Mouse (Mus musculus): ENCODE measurements around the gene Gm28845. TPM values are rescaled to one million over a fixed set of nuclear protein-coding genes. Genes with fewer than 3 reads are reported as not detected.

The Gm28845 gene
- total RNA-seq (2023), result not detected

DNA sequence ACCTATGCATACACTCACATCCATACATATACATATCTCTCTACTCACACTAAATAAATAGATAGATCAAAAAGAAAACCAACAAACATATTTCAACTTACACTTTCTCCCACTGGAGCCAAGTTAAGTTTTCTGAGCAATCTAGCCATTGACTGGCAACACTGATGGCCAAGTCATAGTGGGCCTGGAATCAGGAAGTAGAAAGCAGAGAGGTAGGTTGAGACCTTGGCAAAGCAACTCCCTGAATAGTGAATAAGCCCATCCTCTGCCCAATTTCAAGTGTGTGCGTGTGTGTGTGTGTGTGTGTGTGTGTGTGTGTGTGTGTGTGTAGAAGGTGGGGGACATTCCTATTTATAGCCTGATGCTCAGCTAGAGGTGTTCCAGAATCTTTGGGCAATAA is at the start of gene Gm28845:
Gene Gm28845, minus strand, starts transcription at position 121 of the 400 bp plus-strand sequence.

DNA sequence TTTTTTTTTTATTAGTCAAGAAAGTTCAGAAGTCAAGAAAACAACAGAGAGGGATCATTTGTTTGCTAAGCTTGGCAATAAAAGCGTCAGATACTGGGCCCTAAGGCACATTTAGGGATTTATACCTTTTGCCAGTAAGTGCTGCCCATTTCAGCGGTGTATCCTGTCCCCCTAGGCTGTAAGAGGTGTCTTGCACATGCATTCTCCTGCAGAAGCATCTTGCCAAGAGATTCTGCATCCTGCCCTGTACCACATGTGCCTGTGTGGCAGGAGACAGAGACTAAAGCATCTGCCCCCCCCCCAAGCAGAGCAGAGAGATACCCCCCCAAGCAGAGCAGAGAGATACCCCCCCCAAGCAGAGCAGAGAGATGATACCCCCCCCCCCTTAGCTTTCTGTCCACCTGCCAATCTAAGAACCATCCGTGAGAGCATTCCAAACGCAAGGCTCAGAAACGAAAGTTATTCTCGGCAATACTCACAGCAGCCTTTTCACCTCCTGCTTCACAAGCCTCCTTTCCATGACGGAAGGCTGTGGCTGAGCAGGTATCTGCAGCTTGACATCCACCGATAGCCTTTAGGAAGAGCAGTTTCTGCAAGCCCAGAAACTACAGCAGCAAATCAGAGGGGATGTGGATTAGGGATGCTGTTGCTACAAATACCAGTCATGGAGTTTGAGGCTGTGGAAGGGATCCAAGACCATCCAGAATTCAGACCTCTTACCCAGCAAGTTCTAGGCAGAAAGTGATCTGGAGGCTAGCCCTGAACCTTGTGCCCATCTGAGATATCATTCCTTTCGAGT is 3.4 kb upstream of the Gm28845 start, which contains the start of gene D630023F18Rik:
Gene D630023F18Rik, minus strand, starts transcription at position 641 of the 799 bp plus-strand sequence.

DNA sequence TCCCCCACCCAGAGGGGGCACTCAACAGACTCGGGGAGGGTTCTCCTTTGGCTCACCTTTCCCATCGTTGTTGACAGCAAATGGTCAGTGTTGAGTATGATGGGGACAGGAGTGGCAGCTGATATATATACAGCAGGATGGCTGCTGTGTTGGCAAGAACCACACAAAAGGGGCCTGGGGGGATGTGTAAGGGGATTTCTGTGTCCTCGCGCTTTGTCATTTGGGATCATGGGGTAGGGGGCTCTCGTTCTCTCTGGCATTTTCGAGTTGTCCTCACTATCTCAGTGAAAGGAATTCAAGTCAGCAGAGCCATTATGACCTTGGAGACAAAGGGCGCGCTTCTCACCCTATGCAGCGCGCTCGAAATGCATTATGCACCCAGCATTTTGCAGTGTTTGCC is 16.1 kb downstream of the Gm28845 start, which contains the start of gene Cryga:
Gene Cryga, minus strand, starts transcription at position 101 of the 400 bp plus-strand sequence.

DNA sequence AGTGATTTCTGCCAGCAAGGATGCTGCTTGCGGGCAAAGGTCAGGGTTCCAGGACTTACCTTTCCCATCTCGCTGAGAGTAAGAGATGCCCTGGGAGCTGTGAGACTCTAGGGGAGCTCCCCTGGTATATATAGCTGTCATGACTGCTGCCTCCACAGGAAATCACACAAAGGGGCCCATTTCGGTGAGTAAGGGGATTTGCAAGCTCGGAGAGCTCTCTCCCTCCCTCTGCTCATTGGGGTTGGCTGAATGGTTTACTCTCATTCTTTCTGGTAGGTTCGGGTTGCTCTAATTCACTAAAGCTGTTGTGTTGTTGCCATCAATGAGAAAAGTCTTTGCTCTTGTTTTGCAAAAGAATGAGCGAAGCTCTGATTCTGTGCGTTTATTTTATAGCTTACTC is 37.2 kb downstream of the Gm28845 start, which contains the start of gene Crygb:
Gene Crygb, minus strand, starts transcription at position 101 of the 400 bp plus-strand sequence.

DNA sequence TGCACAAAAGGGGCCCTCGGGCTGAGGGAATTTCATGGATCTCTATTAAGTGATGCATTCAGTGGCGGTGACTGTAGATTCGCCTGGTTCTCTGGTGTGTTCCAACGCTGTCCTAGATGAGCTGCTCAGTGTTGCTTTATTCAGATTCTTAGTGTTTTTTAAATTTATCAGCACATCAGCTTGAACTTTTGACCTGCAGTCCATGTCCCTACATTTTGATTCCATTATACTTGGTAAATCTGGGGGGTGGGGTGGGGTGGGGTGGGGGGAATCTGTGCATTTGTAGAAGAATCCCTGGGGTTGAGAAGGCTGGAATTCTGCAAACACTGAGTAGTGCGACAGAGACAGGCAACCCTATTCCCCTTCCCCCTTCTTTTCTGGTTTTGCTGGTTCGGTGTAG is 45.8 kb downstream of the Gm28845 start, which contains the start of gene Crygc:
Gene Crygc, minus strand, starts transcription at position 101 of the 400 bp plus-strand sequence.

DNA sequence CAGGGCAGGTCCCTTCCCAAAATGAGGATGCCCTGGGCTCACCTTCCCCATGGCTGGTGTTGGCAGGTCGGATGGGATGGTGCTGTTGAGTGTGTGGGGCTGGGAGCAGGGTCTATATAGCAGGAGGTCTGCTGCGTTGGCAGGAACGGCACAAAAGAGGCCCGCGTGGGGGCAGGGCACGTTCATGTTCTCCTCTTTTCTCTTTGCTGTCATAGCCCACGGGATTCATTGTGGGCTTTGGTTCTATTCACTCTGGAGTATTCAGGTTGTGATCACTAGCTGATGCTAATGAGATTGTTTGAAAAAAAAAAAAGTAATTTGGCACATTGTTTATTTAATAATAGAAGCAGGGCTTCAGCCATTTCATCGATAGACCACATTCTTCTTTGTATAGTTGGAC is 56.0 kb downstream of the Gm28845 start, which contains the start of gene Crygd:
Gene Crygd, minus strand, starts transcription at position 101 of the 400 bp plus-strand sequence.

DNA sequence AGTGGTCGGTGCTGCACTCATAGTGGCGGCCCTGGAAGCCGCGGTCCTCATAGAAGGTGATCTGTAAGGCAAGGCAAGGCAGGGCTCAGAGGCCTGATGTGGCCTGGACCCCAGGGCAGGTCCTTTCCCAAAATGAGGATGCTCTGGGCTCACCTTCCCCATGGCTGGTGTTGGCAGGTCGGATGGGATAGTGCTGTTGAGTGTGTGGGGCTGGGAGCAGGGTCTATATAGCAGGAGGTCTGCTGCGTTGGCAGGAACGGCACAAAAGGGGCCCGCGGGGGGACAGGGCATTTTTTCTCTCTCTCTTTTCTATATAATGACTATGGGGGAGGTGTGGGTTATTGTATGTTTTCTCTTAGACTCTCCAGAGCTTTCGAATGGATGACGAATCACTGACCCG is 68.4 kb downstream of the Gm28845 start, which contains the start of gene Cryge:
Gene Cryge, minus strand, starts transcription at position 198 of the 400 bp plus-strand sequence.

Other genes starting within 250 kb of the Gm28845 start
- gene Plekhm3, start 162.7 kb downstream of the Gm28845 start, total RNA-seq (2023), result 10 to 100 TPM in 1 of 2 experiments, 1 to 10 TPM in 1; 8.2 to 11.0 TPM
- gene Akr1cl, start 86.8 kb downstream of the Gm28845 start, total RNA-seq (2023), result not detected
- gene Cryge, start 68.4 kb downstream of the Gm28845 start, total RNA-seq (2023), result not detected
- gene Crygd, start 56.1 kb downstream of the Gm28845 start, total RNA-seq (2023), result not detected
- not detected for gene Crygc, start 45.9 kb downstream of the Gm28845 start, total RNA-seq (2023)
- gene Crygb, start 37.3 kb downstream of the Gm28845 start, total RNA-seq (2023), result not detected
- gene Cryga, start 16.2 kb downstream of the Gm28845 start, total RNA-seq (2023), result not detected
- gene D630023F18Rik, start 3.7 kb upstream of the Gm28845 start, total RNA-seq (2023), result not detected
- gene Idh1, start 66.9 kb upstream of the Gm28845 start, total RNA-seq (2023), result 1 to 10 TPM; 3.3 to 5.1 TPM
- gene Pikfyve, start 67.1 kb upstream of the Gm28845 start, total RNA-seq (2023), result 10 to 100 TPM; 39.0 to 44.0 TPM
- not detected for gene Pth2r, start 162.5 kb upstream of the Gm28845 start, total RNA-seq (2023)